8 mouse cellular contexts compared by ENCODE assay signal in genomic region chr4:127235742-127236487, GRCm38 (mm10). TPM values are rescaled to one million over a fixed set of nuclear protein-coding genes. Genes with fewer than 3 reads are reported as not detected.
DNase-seq lines count a peak whose midpoint lies in the region; ATAC-seq and TF ChIP-seq lines count a peak whose summit lies in the region.

No protein-coding gene starts in this region.

- H3K4me3 ChIP-seq in gastrocnemius, adult 2 months, result peak overlapping the region; percentile 88
- H3K4me3 ChIP-seq in hindbrain, embryonic 16.5 days (ENCODE audit: low read length), result peak overlapping the region; percentile 51
- H3K4me3 ChIP-seq in midbrain, embryonic 10.5 days, result peak overlapping the region; percentile 70

- H3K36me3 ChIP-seq in hindbrain, embryonic 16.5 days (ENCODE audit: control insufficient read depth, insufficient read depth, low read length), result 0 out of 2 replicates have a peak, but pooled peaks cover 4% of the 10 kb centered on the region
- no peaks in the 10 kb centered on the region for H3K36me3 ChIP-seq in midbrain, embryonic 10.5 days

- TF ChIP-seq CTCF in gastrocnemius, adult 2 months (IDR thresholded peaks at IDR 0.05), result peak; percentile 66

- intact Hi-C loops in gastrocnemius, adult 2 months (cut with DNase I), result loop anchor here (1.0 kb wide), 1 partner anchor 83 kb away; no protein-coding TSS in a partner anchor
- intact Hi-C loops in left cerebral cortex, postnatal 36 days (cut with DNase I), result loop anchor here (2.0 to 5.0 kb wide), 2 partner anchors 63 to 86 kb away; no protein-coding TSS in a partner anchor

- peak overlapping the region; percentile 77 for H3K9ac ChIP-seq in hindbrain, embryonic 16.5 days (ENCODE audit: low read depth, low read length)

- no peaks in the 10 kb centered on the region for H3K27me3 ChIP-seq in hindbrain, embryonic 16.5 days (replicated peaks; ENCODE audit: control insufficient read depth, insufficient read depth, low read length)
- H3K27me3 ChIP-seq in midbrain, embryonic 10.5 days (ENCODE audit: low read depth, poor library complexity, severe bottlenecking), result peaks cover 41% of the 10 kb centered on the region

- under 1% methylated on average over 54 of the region's 67 CpGs for WGBS in hindbrain, embryonic 16.5 days
- WGBS in midbrain, embryonic 10.5 days, result under 1% methylated on average over 67 of the region's 67 CpGs

- peak; percentile 53 for DNase-seq in adipocyte (ENCODE audit: low spot score)
- DNase-seq in cerebellum, postnatal 14 days, result peak; percentile 93 to 97
- DNase-seq in gastrocnemius, adult 2 months, result peak; percentile 89
- DNase-seq in left cerebral cortex, postnatal 36 days (ENCODE audit: low spot score in 2 of 2), result peak; percentile 60 to 72
- DNase-seq in midbrain, embryonic 10.5 days (ENCODE audit: low spot score), result peak; percentile 92
- DNase-seq in right cerebral cortex, postnatal 4 days, result peak; percentile 97
- DNase-seq in yolk sac, embryonic 10.5 days (ENCODE audit: low spot score), result peak; percentile 85

- peak overlapping the region; percentile 75 for H3K27ac ChIP-seq in gastrocnemius, adult 2 months
- H3K27ac ChIP-seq in hindbrain, embryonic 16.5 days (ENCODE audit: low read depth, low read length), result peak overlapping the region; percentile 73
- H3K27ac ChIP-seq in midbrain, embryonic 10.5 days (replicated peaks), result peak overlapping the region; percentile 83

- ATAC-seq in hindbrain, embryonic 16.5 days, result peak; percentile 53

- H3K9me3 ChIP-seq in hindbrain, embryonic 16.5 days (ENCODE audit: control insufficient read depth, low read length), result no peaks in the 10 kb centered on the region
- no peaks in the 10 kb centered on the region for H3K9me3 ChIP-seq in midbrain, embryonic 10.5 days (replicated peaks)

- H3K4me1 ChIP-seq in hindbrain, embryonic 16.5 days (ENCODE audit: control insufficient read depth, insufficient read depth, low read depth, low read length), result peaks cover 30% of the 10 kb centered on the region
- H3K4me1 ChIP-seq in midbrain, embryonic 10.5 days, result peaks cover 38% of the 10 kb centered on the region

- H3K4me2 ChIP-seq in hindbrain, embryonic 16.5 days (ENCODE audit: low read length), result peak overlapping the region; percentile 91

RNA-seq across cellular contexts. Expression of gene Smim12, which starts 7.7 kb away (rescaled TPM):
- 10 to 100 TPM; 31.9 to 36.5 TPM for total RNA-seq in gastrocnemius, adult 2 months (2021)
- 61.4 and 61.6 TPM in 2 replicates for polyA plus RNA-seq in hindbrain, embryonic 16.5 days (2015; fragmentation: Nextera tagmentation; extraction: Ambion mirVana)
- 10 to 100 TPM; 52.6 to 59.2 TPM for total RNA-seq in left cerebral cortex, postnatal 36 days (2021)
- 69.3 and 75.2 TPM in 2 replicates for polyA plus RNA-seq in midbrain, embryonic 10.5 days (2016; fragmentation: Nextera tagmentation; extraction: Ambion mirVana)

Comparison
In these comparisons a context has a peak if more than half of its experiments do, and no peak if none do; other contexts are left out.
1. Peak in every context shown above with its lines: DNase-seq, ATAC-seq, H3K4me3 ChIP-seq and H3K27ac ChIP-seq.